Mouse (Mus musculus): ENCODE results near the gene Pde4a.
"Not testable (repeated sequence)": the region's sequence is repeated elsewhere in the genome, so short reads cannot be mapped to it uniquely, and the experiment has no call there.

Gene Pde4a

DNA sequence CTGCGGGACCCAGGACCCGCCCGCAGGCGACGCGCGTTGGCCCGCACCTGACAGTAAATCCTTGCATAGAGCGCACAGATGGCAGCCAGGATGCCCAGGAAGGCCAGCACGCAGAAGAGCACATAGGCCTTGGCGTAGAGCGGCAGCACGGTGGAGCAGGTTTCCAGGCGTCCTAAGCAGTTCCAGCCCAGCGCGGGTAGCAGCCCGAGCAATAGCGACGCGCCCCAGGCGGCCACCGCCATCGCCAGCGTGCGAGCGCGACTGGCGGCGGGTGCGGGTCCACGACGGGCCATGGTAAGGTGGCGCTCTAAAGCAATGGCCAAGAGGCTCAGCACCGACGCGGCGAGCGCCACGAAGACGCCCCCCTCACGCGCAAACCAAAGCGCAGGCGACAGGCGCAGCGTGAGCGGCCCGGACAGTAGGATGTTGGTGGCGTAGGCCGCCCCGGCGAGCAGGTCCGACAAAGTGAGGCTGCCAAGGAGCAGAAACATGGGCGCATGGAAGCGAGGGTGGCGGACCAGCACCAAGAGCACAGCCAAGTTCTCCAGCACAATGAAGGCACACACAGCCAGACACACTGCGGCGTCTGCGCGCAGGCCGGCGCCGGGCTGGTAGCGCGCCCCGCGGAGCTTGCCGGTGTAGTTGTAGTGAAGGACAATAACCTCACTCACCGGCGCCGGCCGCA is 79.1 kb downstream of the Pde4a start:
- no peak for DNase-seq (ENCODE audit: low spot score in 2 of 2)

GRCm38 (mm10) chr9:21245113-21245487 is 79.6 kb downstream of the Pde4a start:
- DNase-seq (ENCODE audit: low spot score in 2 of 2), result no peak

DNA sequence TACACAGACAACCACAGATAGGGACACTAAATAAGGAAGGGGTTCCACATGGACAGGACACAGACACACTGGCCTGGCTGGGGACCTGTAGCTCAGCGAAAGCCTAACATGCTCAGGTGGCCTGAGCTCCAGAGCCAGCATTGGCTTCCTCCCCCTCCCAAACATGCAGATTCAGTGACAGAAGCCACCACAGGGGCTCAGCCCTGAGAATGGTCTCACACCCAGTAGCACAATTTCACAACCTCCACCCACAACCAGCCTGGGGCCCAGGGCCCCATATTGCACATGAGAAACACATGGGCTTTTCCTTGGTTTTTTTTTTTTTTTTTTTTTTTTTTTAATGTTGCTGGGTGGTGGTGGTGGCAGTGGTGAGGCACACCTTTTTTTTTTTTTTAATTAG is 80.8 kb downstream of the Pde4a start:
- no peak for DNase-seq (ENCODE audit: low spot score in 2 of 2)

DNA sequence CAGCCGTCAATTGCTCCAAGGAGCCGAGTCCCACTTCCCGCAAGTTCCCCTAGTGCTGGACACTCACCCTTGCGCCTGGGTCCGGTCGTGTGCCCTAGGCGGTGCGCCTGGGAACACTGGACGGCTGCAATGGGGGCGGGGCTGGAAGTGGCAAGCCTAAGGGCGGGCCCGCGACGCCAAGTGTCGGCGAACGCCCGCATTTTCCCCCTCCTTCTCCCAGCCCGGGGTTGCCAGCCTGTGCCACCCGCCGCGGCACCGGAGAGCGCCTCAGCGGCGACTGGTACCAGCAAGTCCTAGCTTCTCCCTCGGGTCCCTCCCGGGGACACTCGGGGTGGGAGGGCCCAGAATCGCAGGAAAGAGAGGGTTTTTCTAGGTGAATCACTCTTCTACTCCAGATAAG is 82.8 kb downstream of the Pde4a start, which contains the start of gene S1pr5:
Gene S1pr5, minus strand, starts transcription at position 118 of the 400 bp plus-strand sequence.
- no peak for DNase-seq (ENCODE audit: low spot score in 2 of 2)

DNA sequence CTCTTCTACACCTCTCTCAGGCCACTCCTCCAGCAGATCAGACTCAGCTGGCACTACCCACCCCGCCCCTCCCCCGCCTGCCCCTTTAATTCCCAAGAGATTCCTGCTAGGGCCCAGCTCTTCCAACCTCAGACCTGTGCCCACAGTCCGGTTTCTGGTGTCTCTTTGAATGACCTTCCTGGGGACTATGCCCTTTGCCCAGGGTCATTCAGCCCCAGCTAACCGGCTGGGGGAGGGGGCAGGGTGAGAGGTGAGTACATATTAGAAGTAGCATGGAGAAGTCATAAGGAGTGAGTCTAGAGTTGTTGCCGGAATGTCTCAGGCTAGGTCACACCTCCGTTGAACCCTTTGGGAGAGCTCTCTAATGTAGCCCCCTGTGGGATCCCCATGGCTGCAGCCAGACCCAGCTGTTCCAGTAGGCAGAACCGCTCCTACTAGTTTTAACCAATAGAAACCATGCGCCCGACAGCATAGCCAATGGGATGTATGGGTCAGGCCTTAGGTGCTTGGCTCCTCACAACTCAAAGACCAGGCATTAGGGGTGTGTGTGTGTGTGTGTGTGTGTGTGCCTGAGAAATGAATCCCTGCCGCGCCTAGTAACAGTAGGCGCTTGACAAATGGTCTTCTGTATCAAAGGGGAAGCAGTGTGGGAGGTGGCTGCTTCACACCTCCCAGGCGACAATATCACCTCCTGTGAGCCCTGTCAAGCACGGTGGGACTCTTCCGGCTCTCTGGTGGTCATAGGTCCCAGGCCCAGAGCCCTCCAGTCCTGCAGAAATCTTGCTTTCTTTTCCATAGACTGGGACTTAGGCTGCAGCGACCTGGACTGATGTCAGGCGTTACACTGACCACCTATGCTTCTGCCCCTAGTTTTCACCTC is 84.4 kb downstream of the Pde4a start:
- no peak for DNase-seq (ENCODE audit: low spot score in 2 of 2)

GRCm38 (mm10) chr9:21250509-21250908 is 85.0 kb downstream of the Pde4a start:
- no peak for DNase-seq (ENCODE audit: low spot score in 2 of 2)

DNA sequence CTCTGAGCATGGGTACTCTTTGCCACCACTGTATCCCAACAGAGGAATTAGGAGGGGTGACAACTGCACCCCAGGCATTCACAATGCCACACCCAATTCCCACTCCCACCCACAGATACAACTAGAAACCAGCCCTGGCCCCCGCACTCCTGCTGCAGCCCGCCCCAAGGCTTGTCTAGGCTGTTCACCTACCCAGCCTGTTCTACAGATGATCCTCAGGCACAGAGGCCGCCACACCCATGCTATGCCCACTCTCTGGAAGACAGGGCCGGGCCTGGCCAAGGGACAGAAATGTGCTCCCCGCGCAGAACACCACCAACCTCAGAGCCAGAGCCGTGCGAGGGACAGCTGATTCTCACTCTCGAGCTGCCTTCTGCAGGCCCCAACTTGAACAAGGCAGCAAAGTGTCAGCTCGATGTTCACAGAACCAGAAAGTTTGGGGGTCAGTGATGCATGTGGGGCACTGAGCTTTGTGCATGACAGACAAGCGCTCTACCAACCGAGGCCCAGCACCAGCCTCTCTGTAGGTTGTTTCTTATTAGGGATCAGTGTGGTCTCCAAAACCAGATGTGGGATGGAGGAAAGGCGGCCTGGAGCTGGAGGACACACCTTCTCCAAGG is 85.7 kb downstream of the Pde4a start:
- no peak for DNase-seq (ENCODE audit: low spot score in 2 of 2)

GRCm38 (mm10) chr9:21254690-21255089 is 89.2 kb downstream of the Pde4a start:
- no peak for DNase-seq (ENCODE audit: low spot score in 2 of 2)

DNA sequence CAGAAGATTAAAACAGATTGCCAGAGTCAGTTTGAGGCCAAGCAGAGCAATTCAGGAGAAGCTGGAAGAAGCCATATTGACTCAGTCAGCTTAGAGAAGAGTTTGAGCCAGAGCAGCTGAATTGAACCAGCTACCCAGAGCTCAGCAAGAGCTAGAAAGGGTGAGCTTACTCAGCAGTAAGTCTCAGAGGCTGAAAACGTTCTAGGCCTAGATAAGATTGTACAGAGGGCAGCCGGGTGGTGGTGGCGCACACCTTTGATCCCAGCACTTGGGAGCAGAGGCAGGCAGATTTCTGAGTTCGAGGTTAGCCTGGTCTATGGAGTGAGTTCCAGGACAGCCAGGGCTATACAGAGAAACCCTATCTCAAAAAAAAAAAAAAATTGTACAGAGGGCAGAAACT is 90.8 kb downstream of the Pde4a start:
- not testable (repeated sequence) for DNase-seq (ENCODE audit: low spot score in 2 of 2)

- DNase-seq (ENCODE audit: low spot score in 2 of 2), result no peak
Measured at GRCm38 (mm10) chr9:21260491-21261040, 95.1 kb downstream of the Pde4a start.

DNA sequence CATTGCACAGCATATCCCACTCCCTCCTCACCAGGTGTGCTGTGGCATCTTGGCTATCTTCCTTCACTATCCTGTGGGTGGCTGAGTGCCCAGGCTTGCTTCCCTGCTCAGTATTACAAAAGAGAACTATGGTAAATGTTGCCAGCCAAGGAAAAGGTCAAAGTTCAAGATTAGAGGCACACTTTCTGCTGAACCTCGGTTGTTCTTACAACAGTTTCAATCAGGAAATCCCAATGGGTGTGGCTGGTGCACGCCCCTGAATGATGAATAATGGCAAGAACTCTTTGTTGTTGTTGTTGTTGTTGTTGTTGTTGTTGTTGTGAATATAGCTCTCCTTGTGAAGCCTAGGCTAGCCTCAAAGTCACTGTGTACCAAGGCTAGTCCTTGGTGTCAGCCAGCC is 96.3 kb downstream of the Pde4a start:
- no peak for DNase-seq (ENCODE audit: low spot score in 2 of 2)

Data from right cerebral cortex, postnatal 36 days (tissue).